Mouse (Mus musculus): Measurements from ENCODE around the gene Cntnap5c. TPM values are rescaled to one million over a fixed set of nuclear protein-coding genes. Genes with fewer than 3 reads are reported as not detected.

Gene Cntnap5c
- polyA plus RNA-seq, 1 experiment from 2014 or later, result 0.09 TPM

DNA sequence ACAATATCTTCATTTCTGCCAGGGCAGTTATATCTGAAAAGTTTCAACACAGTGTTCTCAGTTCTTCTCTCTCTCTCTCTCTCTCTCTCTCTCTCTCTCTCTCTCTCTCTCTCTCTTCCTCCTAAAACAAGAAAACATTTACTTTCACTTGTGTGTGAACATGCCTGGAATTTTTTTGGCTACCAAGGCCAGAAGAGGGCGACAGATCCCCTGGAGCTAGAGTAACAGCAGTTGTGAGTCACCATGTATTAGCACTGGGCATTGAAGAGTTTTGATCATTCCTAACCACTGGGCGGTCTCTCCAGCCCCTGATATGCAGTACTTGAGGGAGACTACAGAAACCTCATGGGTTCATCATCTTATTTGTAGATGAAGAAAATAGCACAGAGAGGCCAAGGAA, 219.1 kb downstream of the Cntnap5c start:
- 42% methylated on average over 2 of the region's 2 CpGs for WGBS
- no peak overlapping the region for H3K4me2 ChIP-seq (ENCODE audit: low read depth, low read length, severe bottlenecking)
- no peaks in the 10 kb centered on the region for H3K36me3 ChIP-seq (ENCODE audit: control insufficient read depth, insufficient read depth, low read length)
- H3K27me3 ChIP-seq (ENCODE audit: control insufficient read depth, insufficient read depth, low read length), result no peaks in the 10 kb centered on the region
- no peak overlapping the region for H3K4me3 ChIP-seq (ENCODE audit: low read depth, low read length)
- no peak overlapping the region for H3K9ac ChIP-seq (ENCODE audit: low read length)
- DNase-seq (ENCODE audit: low spot score) (no peak), ATAC-seq (replicated peaks; ENCODE audit: low FRiP score) (no peak)
- H3K27ac ChIP-seq (ENCODE audit: low read depth, low read length), result no peak overlapping the region
- no peaks in the 10 kb centered on the region for H3K9me3 ChIP-seq (ENCODE audit: control insufficient read depth, low read length)
- H3K4me1 ChIP-seq (replicated peaks; ENCODE audit: control insufficient read depth, insufficient read depth, low read length), result no peaks in the 10 kb centered on the region

DNA sequence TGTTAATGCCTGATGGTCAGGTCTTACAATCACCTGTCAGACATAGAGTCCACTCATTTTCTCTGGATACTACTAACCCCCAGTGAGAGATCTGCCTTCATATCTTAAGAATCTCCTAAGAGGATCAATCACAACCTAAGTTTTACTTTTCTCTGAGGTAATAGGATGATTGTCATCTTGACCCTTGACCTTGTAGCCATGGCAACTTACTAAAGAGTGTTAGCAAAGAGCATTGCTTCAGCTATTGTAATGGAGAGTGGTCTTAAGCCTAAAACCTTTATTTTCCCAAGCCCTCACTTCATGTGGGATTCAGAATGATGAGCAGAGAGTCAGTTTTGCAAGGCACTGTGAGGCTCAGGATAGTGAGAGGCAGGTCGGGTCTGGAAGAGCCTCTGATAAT, 227.1 kb downstream of the Cntnap5c start:
- Histone ChIP-seq H3K27me3 (ENCODE audit: control insufficient read depth, insufficient read depth, low read length) (no peaks in the 10 kb centered on the region), H3K36me3 (ENCODE audit: control insufficient read depth, insufficient read depth, low read length) (no peaks in the 10 kb centered on the region), H3K9me3 (ENCODE audit: control insufficient read depth, low read length) (no peaks in the 10 kb centered on the region), H3K4me1 (replicated peaks; ENCODE audit: control insufficient read depth, insufficient read depth, low read length) (no peaks in the 10 kb centered on the region), H3K27ac (ENCODE audit: low read depth, low read length) (no peak overlapping the region), H3K9ac (ENCODE audit: low read length) (no peak overlapping the region), H3K4me2 (ENCODE audit: low read depth, low read length, severe bottlenecking) (no peak overlapping the region), H3K4me3 (ENCODE audit: low read depth, low read length) (no peak overlapping the region)
- no peak for DNase-seq (ENCODE audit: low spot score)
- no peak for ATAC-seq (replicated peaks; ENCODE audit: low FRiP score)
- 25% methylated on average over 1 of the region's 1 CpGs for WGBS

DNA sequence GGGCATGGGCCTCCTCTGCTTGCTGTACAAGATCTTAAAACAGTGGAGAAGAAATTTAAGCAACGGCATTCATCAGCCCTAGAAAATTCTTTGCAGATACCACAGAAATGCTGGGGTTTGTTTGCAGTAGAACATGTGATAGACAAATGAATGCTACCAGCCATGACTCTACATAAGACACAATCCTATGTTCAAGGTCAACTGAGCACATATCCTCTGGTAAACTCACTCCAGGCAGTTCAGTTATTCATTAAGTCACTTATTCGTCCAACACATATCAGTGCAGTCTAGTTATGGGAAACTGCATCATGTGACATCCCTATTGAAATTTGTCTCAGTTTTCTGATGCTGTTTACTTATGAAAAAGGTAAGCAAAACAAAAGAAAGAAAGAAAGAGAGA, 229.7 kb downstream of the Cntnap5c start:
- H3K9ac ChIP-seq (ENCODE audit: low read length), result no peak overlapping the region
- H3K4me2 ChIP-seq (ENCODE audit: low read depth, low read length, severe bottlenecking), result no peak overlapping the region
- H3K4me1 ChIP-seq (replicated peaks; ENCODE audit: control insufficient read depth, insufficient read depth, low read length), result no peaks in the 10 kb centered on the region
- H3K27me3 ChIP-seq (ENCODE audit: control insufficient read depth, insufficient read depth, low read length), result no peaks in the 10 kb centered on the region
- 85% methylated on average over 2 of the region's 2 CpGs for WGBS
- H3K27ac ChIP-seq (ENCODE audit: low read depth, low read length), result no peak overlapping the region
- no peak for DNase-seq (ENCODE audit: low spot score)
- no peak overlapping the region for H3K4me3 ChIP-seq (ENCODE audit: low read depth, low read length)
- ATAC-seq (replicated peaks; ENCODE audit: low FRiP score), result no peak
- no peaks in the 10 kb centered on the region for H3K9me3 ChIP-seq (ENCODE audit: control insufficient read depth, low read length)
- H3K36me3 ChIP-seq (ENCODE audit: control insufficient read depth, insufficient read depth, low read length), result no peaks in the 10 kb centered on the region

DNA sequence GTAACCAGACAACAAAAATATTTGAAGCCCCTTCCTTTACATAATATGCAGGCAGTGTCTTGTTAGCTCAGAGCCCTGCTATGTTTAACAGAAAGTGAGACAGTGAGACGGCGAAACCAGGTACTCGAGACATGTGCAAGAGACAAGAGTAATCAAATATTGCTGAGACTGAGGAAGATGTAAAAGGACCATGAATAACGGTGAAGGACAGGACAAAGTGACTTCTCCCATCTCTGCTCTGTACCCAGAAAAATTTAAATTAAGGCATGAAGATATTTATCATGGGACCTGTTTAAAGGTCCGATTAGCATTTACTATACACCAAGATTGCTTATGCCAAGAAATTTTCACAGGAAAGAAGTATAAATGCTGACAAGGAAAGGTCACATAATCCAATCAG, 233.5 kb downstream of the Cntnap5c start:
- H3K36me3 ChIP-seq (ENCODE audit: control insufficient read depth, insufficient read depth, low read length), result no peaks in the 10 kb centered on the region
- H3K9ac ChIP-seq (ENCODE audit: low read length), result no peak overlapping the region
- no peak for ATAC-seq (replicated peaks; ENCODE audit: low FRiP score)
- no peaks in the 10 kb centered on the region for H3K4me1 ChIP-seq (replicated peaks; ENCODE audit: control insufficient read depth, insufficient read depth, low read length)
- no peak overlapping the region for H3K4me2 ChIP-seq (ENCODE audit: low read depth, low read length, severe bottlenecking)
- WGBS, result 89% methylated on average over 5 of the region's 5 CpGs
- no peaks in the 10 kb centered on the region for H3K27me3 ChIP-seq (ENCODE audit: control insufficient read depth, insufficient read depth, low read length)
- no peak for DNase-seq (ENCODE audit: low spot score)
- no peaks in the 10 kb centered on the region for H3K9me3 ChIP-seq (ENCODE audit: control insufficient read depth, low read length)
- no peak overlapping the region for H3K4me3 ChIP-seq (ENCODE audit: low read depth, low read length)
- H3K27ac ChIP-seq (ENCODE audit: low read depth, low read length), result no peak overlapping the region

DNA sequence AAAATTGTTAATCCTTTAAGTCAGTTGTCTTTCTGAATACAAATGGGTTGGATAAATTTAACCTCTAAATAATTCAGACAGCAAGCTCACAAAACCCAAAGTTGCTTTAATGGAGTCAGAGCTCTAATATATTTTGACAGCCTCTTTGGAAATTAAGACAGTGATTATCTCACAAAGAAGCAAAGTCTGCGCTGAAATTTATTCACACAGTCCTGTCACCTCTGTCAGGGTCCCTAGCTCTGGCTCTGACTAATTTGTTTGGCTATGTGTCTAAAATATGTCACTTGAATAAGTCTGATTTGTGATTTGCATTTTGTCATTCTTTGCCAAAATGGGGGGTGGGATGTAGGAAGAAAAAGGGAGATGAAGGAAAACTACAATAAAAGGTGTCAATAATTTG, 234.0 kb downstream of the Cntnap5c start:
- WGBS, result 66% methylated on average over 1 of the region's 1 CpGs
- Histone ChIP-seq H3K4me3 (ENCODE audit: low read depth, low read length) (no peak overlapping the region), H3K9me3 (ENCODE audit: control insufficient read depth, low read length) (no peaks in the 10 kb centered on the region), H3K36me3 (ENCODE audit: control insufficient read depth, insufficient read depth, low read length) (no peaks in the 10 kb centered on the region), H3K9ac (ENCODE audit: low read length) (no peak overlapping the region), H3K27ac (ENCODE audit: low read depth, low read length) (no peak overlapping the region), H3K27me3 (ENCODE audit: control insufficient read depth, insufficient read depth, low read length) (no peaks in the 10 kb centered on the region), H3K4me2 (ENCODE audit: low read depth, low read length, severe bottlenecking) (no peak overlapping the region), H3K4me1 (replicated peaks; ENCODE audit: control insufficient read depth, insufficient read depth, low read length) (no peaks in the 10 kb centered on the region)
- ATAC-seq (replicated peaks; ENCODE audit: low FRiP score) (no peak), DNase-seq (ENCODE audit: low spot score) (no peak)

DNA sequence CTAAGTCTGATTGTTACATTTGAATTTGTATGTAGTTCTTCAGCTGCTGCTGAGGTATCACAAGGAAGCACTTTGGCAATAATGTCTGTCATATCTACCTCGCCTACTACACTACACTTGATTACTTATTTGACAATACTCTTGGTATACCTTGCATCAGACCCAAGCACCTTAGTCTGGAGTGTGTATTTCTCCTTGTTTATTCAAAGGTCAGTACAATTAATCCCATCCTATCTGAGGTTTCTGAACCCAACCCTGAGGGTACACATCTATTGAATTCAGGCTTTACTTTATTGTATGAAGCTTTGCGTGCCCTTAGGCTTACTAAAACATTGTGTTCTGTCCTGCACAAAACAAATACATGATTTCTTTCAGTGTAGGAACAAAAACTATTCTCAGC, 235.1 kb downstream of the Cntnap5c start:
- Histone ChIP-seq H3K36me3 (ENCODE audit: control insufficient read depth, insufficient read depth, low read length) (no peaks in the 10 kb centered on the region), H3K4me3 (ENCODE audit: low read depth, low read length) (no peak overlapping the region), H3K4me1 (replicated peaks; ENCODE audit: control insufficient read depth, insufficient read depth, low read length) (no peaks in the 10 kb centered on the region), H3K9me3 (ENCODE audit: control insufficient read depth, low read length) (no peaks in the 10 kb centered on the region), H3K9ac (ENCODE audit: low read length) (no peak overlapping the region), H3K27me3 (ENCODE audit: control insufficient read depth, insufficient read depth, low read length) (no peaks in the 10 kb centered on the region), H3K27ac (ENCODE audit: low read depth, low read length) (no peak overlapping the region), H3K4me2 (ENCODE audit: low read depth, low read length, severe bottlenecking) (no peak overlapping the region)
- 86% methylated on average over 2 of the region's 2 CpGs for WGBS
- no peak for DNase-seq (ENCODE audit: low spot score)
- no peak for ATAC-seq (replicated peaks; ENCODE audit: low FRiP score)

DNA sequence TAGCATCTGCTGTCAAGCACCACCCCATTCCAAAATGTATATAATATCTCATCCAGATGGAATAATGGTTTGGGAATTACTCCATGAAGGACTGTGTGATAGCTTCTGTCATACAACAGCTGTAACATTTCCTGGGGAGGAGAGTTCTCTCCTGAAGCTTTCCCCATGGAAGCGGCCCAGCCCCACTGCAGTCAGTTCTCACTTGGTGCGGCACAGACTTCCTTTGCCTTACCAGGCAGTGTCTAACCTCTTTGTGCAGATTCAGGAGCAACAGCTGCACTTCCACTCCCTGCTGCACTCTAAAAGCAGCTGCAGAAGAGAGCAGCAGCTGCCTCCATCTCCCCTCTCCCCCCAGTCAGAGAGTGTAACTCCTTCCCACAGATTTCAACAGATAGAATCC, 271.8 kb downstream of the Cntnap5c start:
- 84% methylated on average over 2 of the region's 2 CpGs for WGBS
- no peak overlapping the region for H3K4me2 ChIP-seq (ENCODE audit: low read depth, low read length, severe bottlenecking)
- no peaks in the 10 kb centered on the region for H3K27me3 ChIP-seq (ENCODE audit: control insufficient read depth, insufficient read depth, low read length)

DNA sequence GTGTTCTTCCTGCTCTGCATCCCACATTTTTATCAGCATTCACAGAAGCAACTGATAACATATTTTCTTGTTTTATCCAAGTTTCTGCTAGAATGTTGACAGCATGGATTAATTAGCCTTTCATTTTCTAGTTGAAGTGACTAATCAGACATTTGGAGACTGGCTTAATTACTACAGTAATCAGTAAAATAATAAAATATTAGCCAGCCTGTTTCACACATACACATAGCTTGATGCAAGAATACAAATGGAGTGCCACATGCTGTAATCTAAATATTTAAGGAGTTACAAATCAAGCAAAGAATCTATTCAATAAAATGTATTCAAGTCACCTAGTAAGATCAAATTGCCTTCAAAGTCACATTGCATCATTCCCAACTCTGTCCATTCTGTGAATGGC, 275.8 kb downstream of the Cntnap5c start:
- H3K9me3 ChIP-seq (ENCODE audit: control insufficient read depth, low read length), result no peaks in the 10 kb centered on the region
- no peak for ATAC-seq (replicated peaks; ENCODE audit: low FRiP score)
- no peak overlapping the region for H3K27ac ChIP-seq (ENCODE audit: low read depth, low read length)
- H3K9ac ChIP-seq (ENCODE audit: low read length), result no peak overlapping the region
- H3K36me3 ChIP-seq (ENCODE audit: control insufficient read depth, insufficient read depth, low read length), result no peaks in the 10 kb centered on the region
- H3K27me3 ChIP-seq (ENCODE audit: control insufficient read depth, insufficient read depth, low read length), result no peaks in the 10 kb centered on the region
- no peak for DNase-seq (ENCODE audit: low spot score)
- H3K4me3 ChIP-seq (ENCODE audit: low read depth, low read length), result no peak overlapping the region
- no peak overlapping the region for H3K4me2 ChIP-seq (ENCODE audit: low read depth, low read length, severe bottlenecking)
- H3K4me1 ChIP-seq (replicated peaks; ENCODE audit: control insufficient read depth, insufficient read depth, low read length), result no peaks in the 10 kb centered on the region

More for the DNA sequence above, 271.8 kb downstream of the Cntnap5c start:
- ATAC-seq (replicated peaks; ENCODE audit: low FRiP score), result no peak
- H3K9ac ChIP-seq (ENCODE audit: low read length), result no peak overlapping the region
- H3K27ac ChIP-seq (ENCODE audit: low read depth, low read length), result no peak overlapping the region
- no peak for DNase-seq (ENCODE audit: low spot score)
- no peak overlapping the region for H3K4me3 ChIP-seq (ENCODE audit: low read depth, low read length)
- no peaks in the 10 kb centered on the region for H3K4me1 ChIP-seq (replicated peaks; ENCODE audit: control insufficient read depth, insufficient read depth, low read length)
- no peaks in the 10 kb centered on the region for H3K36me3 ChIP-seq (ENCODE audit: control insufficient read depth, insufficient read depth, low read length)
- H3K9me3 ChIP-seq (ENCODE audit: control insufficient read depth, low read length), result no peaks in the 10 kb centered on the region

DNA sequence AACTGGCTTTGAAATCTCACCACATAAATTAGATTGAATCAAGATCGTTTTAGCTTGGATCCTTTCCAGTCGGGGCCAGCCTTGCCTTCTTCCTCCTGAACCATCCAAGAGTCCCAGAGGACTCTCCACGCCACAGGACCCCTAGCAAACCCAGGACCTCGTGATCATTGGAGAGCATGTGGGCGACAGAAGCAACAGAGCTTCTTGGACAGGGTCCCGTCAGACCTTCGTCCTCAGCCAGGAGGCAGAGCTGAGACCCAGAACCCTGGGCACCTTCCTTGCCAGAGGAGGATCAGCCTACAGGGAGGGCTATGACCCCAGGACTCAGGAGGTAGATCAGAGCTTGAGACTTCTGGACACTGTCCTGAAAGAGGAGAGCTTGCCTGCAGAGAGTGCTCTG, 300.5 kb downstream of the Cntnap5c start:
- Histone ChIP-seq H3K9me3 (ENCODE audit: control insufficient read depth, low read length) (no peaks in the 10 kb centered on the region), H3K27me3 (ENCODE audit: control insufficient read depth, insufficient read depth, low read length) (no peaks in the 10 kb centered on the region), H3K27ac (ENCODE audit: low read depth, low read length) (no peak overlapping the region), H3K9ac (ENCODE audit: low read length) (no peak overlapping the region), H3K4me2 (ENCODE audit: low read depth, low read length, severe bottlenecking) (no peak overlapping the region), H3K4me3 (ENCODE audit: low read depth, low read length) (no peak overlapping the region), H3K4me1 (replicated peaks; ENCODE audit: control insufficient read depth, insufficient read depth, low read length) (no peaks in the 10 kb centered on the region), H3K36me3 (ENCODE audit: control insufficient read depth, insufficient read depth, low read length) (no peaks in the 10 kb centered on the region)
- no peak for DNase-seq (ENCODE audit: low spot score)
- no peak for ATAC-seq (replicated peaks; ENCODE audit: low FRiP score)
- whole genome bisulfite sequencing, result 89% methylated on average over 7 of the region's 7 CpGs

Measured in forebrain, embryonic 11.5 days (tissue).